Mouse (Mus musculus) myocyte (in vitro differentiated cells): ENCODE measurements around the gene Btbd11. TPM values are rescaled to one million over a fixed set of nuclear protein-coding genes. Genes with fewer than 3 reads are reported as not detected.

Experiments
- H3K27me3 ChIP-seq: one replicate; pipeline ENCODE4 v1.6.1; 2011; ENCODE audit not compliant: control insufficient read depth, insufficient read depth, insufficient read length
- H3K36me3 ChIP-seq: one replicate; pipeline ENCODE4 v1.6.1; 2011; ENCODE audit not compliant: control insufficient read depth, insufficient read depth
- H3K4me2 ChIP-seq: one replicate; pipeline ENCODE4 v1.6.1; 2011; ENCODE audit warnings: low read depth, control low read depth
- H3K4me3 ChIP-seq: one replicate; pipeline ENCODE4 v1.5.1; 2011; ENCODE audit warnings: mild to moderate bottlenecking, control low read depth, moderate library complexity
- H3K79me2 ChIP-seq: one replicate; pipeline ENCODE4 v1.6.1; 2011; ENCODE audit not compliant: control insufficient read depth, insufficient read depth
- H3ac ChIP-seq: one replicate; pipeline ENCODE4 v1.6.1; 2011; ENCODE audit not compliant: control insufficient read depth, insufficient read length
- CEBPB ChIP-seq: IDR thresholded peaks from 2 replicates; pipeline ENCODE4 v1.6.1; 2011; ENCODE audit warnings: mild to moderate bottlenecking, moderate library complexity; ENCODE audit not compliant: poor library complexity, insufficient read depth, severe bottlenecking
- E2F4 ChIP-seq: IDR thresholded peaks from one replicate; pipeline ENCODE4 v1.6.1; 2011; ENCODE audit warnings: mild to moderate bottlenecking, control low read depth, moderate library complexity; ENCODE audit not compliant: insufficient read depth
- MAX ChIP-seq: IDR thresholded peaks from one replicate; pipeline ENCODE4 v1.6.1; 2011; ENCODE audit warnings: low read depth, mild to moderate bottlenecking, control low read depth
- MYOD1 ChIP-seq, 3 experiments: IDR thresholded peaks; one replicate each; pipeline ENCODE4 v1.6.1; 2011; ENCODE audit warnings: control low read depth in 2 of 3, low read depth in 2 of 3, mild to moderate bottlenecking in 2 of 3, moderate library complexity in 1 of 3; ENCODE audit not compliant: insufficient read length in 2 of 3, control insufficient read depth in 1 of 3
- MYOG ChIP-seq, 3 experiments: IDR thresholded peaks; one replicate each; pipeline ENCODE4 v1.6.1; 2011; ENCODE audit warnings: control low read depth in 2 of 3, low read depth in 2 of 3, mild to moderate bottlenecking in 2 of 3; ENCODE audit not compliant: insufficient read length in 2 of 3, control insufficient read depth in 1 of 3, insufficient read depth in 1 of 3
- POLR2A ChIP-seq: IDR thresholded peaks from one replicate; pipeline ENCODE4 v1.6.1; 2011; ENCODE audit warnings: low read depth, mild to moderate bottlenecking, control low read depth, moderate library complexity; ENCODE audit not compliant: insufficient read length
- POLR2AphosphoS2 ChIP-seq: IDR thresholded peaks from one replicate; pipeline ENCODE4 v1.6.1; 2011; ENCODE audit warnings: low read depth, control low read depth; ENCODE audit not compliant: insufficient read length
- REST ChIP-seq: IDR thresholded peaks from one replicate; pipeline ENCODE4 v1.6.1; 2011; ENCODE audit warnings: mild to moderate bottlenecking, control low read depth, moderate library complexity; ENCODE audit not compliant: insufficient read depth, insufficient read length
- SRF ChIP-seq: IDR thresholded peaks from one replicate; pipeline ENCODE4 v1.6.1; 2011; ENCODE audit warnings: low read depth; ENCODE audit not compliant: control insufficient read depth, insufficient read length
- TCF12 ChIP-seq: IDR thresholded peaks from one replicate; pipeline ENCODE4 v1.6.1; 2011; ENCODE audit warnings: mild to moderate bottlenecking, control low read depth; ENCODE audit not compliant: poor library complexity, insufficient read depth, severe bottlenecking
- TCF3 ChIP-seq: IDR thresholded peaks from one replicate; pipeline ENCODE4 v1.6.1; 2011; ENCODE audit warnings: low read depth, control low read depth; ENCODE audit not compliant: insufficient read length
- USF1 ChIP-seq: IDR thresholded peaks from one replicate; pipeline ENCODE4 v1.6.1; 2011; ENCODE audit warnings: low read depth, mild to moderate bottlenecking, control low read depth, moderate library complexity
- polyA plus RNA-seq: library from polyadenylated mRNA; unstranded; fragments of >200 nt; fragmentation: generic; extraction: Trizol; gene quantifications from one replicate; pipeline ENCODE4 v1.2.1, GENCODE M21; 2012; ENCODE audit warnings: missing spikeins

Btbd11 gene
- polyA plus RNA-seq, 1 experiment = 6.8 TPM

DNA sequence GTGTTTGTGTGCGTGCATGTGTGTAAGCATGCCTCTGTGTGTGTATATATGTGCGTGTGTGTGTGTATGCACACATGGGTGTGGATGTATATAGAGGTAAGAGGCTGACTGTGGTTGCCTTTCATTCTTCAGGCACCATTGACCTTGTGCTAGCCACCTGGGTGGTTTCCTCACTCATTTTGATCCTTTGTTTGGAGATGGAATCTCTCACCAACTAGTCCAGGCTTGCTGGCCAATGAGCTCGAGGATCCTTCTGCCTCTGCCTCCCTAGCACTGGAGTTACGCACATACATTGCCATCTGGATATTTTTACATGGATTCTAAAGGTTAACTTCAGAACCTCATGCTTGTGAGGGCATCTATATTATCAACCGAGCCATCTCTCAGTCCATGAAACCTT is 184.8 kb downstream of the Btbd11 start:
- Histone ChIP-seq H3K4me3 (no peak overlapping the region), H3K27me3 (no peaks in the 10 kb centered on the region), H3ac (no peak overlapping the region), H3K36me3 (no peaks in the 10 kb centered on the region), H3K79me2 (no peaks in the 10 kb centered on the region), H3K4me2 (no peak overlapping the region)
- TF ChIP-seq POLR2A (no peak), REST (no peak), USF1 (no peak), SRF (no peak), POLR2AphosphoS2 (no peak), CEBPB (no peak), MYOD1 (IDR thresholded peaks at IDR 0.05; ENCODE audit: control insufficient read depth in 1 of 3, insufficient read length in 2 of 3, low read depth in 2 of 3) (no peak), MAX (no peak), E2F4 (no peak)

- Histone ChIP-seq H3K79me2 (no peaks in the 10 kb centered on the region), H3K4me3 (no peak overlapping the region), H3ac (no peak overlapping the region), H3K27me3 (no peaks in the 10 kb centered on the region), H3K36me3 (no peaks in the 10 kb centered on the region), H3K4me2 (no peak overlapping the region)
- no peak for TF ChIP-seq E2F4
- TF ChIP-seq POLR2AphosphoS2 = no peak
- TF ChIP-seq TCF12 = no peak
- no peak for TF ChIP-seq MAX
- TF ChIP-seq TCF3 = no peak
- no peak for TF ChIP-seq MYOD1 (IDR thresholded peaks at IDR 0.05; ENCODE audit: control insufficient read depth in 1 of 3, insufficient read length in 2 of 3, low read depth in 2 of 3)
- no peak for TF ChIP-seq CEBPB
Observed at GRCm38 (mm10) chr10:85572571-85572970, 186.0 kb downstream of the Btbd11 start.

DNA sequence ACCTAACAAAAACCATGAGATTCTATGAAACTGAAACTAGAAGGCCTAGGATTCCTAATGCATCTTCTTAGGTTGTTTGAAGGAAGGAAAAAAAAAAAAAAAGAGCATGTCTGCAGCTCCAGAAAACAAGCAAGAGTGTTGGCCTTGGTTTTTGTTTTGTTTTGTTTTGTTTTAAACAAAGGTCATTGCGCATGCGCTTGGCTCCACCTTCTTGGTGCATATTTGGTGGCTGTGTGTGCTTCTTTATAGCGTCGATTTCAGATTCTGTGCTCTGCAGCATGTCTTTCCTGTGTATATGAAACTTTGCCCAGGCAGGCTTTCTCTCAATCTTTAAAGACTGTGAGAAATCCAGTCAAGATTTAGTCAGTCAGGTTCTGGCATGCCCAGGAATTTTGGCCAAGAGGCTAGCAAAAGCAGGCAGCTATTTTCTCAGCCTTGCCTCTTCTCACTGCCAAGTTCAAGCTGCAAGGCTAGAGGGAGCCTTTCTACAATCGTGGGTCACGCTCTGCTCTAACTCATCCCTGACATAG is 191.3 kb downstream of the Btbd11 start:
- TF ChIP-seq MYOD1 (IDR thresholded peaks at IDR 0.05; ENCODE audit: control insufficient read depth in 1 of 3, insufficient read length in 2 of 3, low read depth in 2 of 3) = no peak
- no peak for TF ChIP-seq MYOG (IDR thresholded peaks at IDR 0.05; ENCODE audit: control insufficient read depth in 1 of 3, insufficient read depth in 1 of 3, insufficient read length in 2 of 3, low read depth in 2 of 3)
- TF ChIP-seq CEBPB = no peak
- TF ChIP-seq E2F4 = no peak
- no peak for TF ChIP-seq SRF
- TF ChIP-seq POLR2AphosphoS2 = no peak
- no peak for TF ChIP-seq POLR2A
- no peak for TF ChIP-seq MAX
- Histone ChIP-seq H3K79me2 (no peaks in the 10 kb centered on the region), H3ac (no peak overlapping the region), H3K4me2 (no peak overlapping the region), H3K4me3 (no peak overlapping the region), H3K27me3 (no peaks in the 10 kb centered on the region), H3K36me3 (no peaks in the 10 kb centered on the region)

DNA sequence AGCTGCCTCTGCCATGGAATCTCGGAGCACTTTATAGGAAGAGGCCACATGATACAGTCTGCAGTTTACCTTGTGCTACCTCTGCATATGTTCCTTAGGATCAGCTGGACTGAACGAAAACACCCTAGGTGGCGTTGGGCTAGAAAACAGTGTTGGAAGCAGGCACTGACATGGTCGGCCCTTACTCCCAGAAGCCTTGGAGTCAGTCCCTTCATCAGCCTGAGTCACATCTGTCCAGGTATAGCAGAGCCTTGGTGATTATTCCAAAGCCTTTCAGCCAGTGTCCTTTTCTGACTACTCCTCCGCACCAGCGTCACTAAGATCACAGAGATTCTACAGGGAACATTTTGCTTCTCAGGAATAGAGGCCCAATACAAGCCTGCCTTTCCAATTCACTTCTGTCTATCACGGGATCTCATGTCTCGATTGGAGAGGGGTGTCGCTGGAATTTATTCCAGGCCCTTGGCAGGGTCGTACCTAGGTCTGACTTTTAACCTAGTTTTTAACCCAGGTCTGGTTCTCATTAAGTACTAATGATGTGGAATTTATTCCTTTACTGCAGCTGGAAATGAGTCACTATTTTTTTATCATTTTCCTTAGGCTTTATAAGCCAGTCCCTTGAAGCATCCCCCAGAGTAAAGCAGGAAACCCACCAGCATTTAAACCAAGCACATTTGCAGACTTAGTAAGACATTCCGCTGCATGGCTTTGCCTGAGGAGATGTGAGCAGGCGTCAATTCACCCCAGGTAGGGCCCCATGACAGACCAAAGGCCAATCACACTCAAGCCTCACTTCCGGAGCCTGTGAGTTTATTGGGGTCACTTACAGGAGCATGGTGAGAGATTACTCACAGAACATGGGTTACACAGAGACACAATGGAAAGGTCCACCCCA is 192.2 kb downstream of the Btbd11 start:
- no peak overlapping the region for H3ac ChIP-seq
- no peaks in the 10 kb centered on the region for H3K36me3 ChIP-seq
- H3K4me3 ChIP-seq = no peak overlapping the region
- no peaks in the 10 kb centered on the region for H3K27me3 ChIP-seq
- H3K79me2 ChIP-seq = no peaks in the 10 kb centered on the region
- no peak overlapping the region for H3K4me2 ChIP-seq
- TF ChIP-seq MYOG (IDR thresholded peaks at IDR 0.05; ENCODE audit: control insufficient read depth in 1 of 3, insufficient read depth in 1 of 3, insufficient read length in 2 of 3, low read depth in 2 of 3) (no peak), TCF3 (no peak), E2F4 (no peak), MAX (no peak), TCF12 (no peak), MYOD1 (IDR thresholded peaks at IDR 0.05; ENCODE audit: control insufficient read depth in 1 of 3, insufficient read length in 2 of 3, low read depth in 2 of 3) (no peak), POLR2AphosphoS2 (no peak), POLR2A (no peak), SRF (no peak), CEBPB (no peak), USF1 (no peak), REST (no peak)
